Mouse (Mus musculus) granulocyte monocyte progenitor cell, adult 5-6 weeks (primary cell): ENCODE data around the gene Isyna1. TPM values are rescaled to one million over a fixed set of nuclear protein-coding genes. Genes with fewer than 3 reads are reported as not detected.
A peak's percentile ranks its signal among the peaks of the same experiment; 100 is the strongest.

ENCODE experiments used
- ATAC-seq: replicated peaks from 2 replicates; pipeline ENCODE4 v1.8.0; 2016; ENCODE audit warnings: mild to moderate bottlenecking, moderate TSS enrichment, inconsistent platforms; ENCODE audit not compliant: poor library complexity, severe bottlenecking
- total RNA-seq, 2 experiments: library from RNA; stranded (forward) in 1 of 2; stranded (reverse) in 1 of 2; fragments of 200-712, 200-1000 nt in 1 of 2; fragments of >200 nt in 1 of 2; fragmentation: Nextera tagmentation in 1 of 2; gene quantifications; 2 replicates each; pipeline ENCODE4 v1.2.3; 2014 to 2017

Isyna1 gene
- total RNA-seq, 2 experiments from 2014 or later: 30.8 to 38.6 TPM

GRCm38 (mm10) chr8:70615894-70616293 is 21.7 kb downstream of the Isyna1 start, which contains the start of gene Lrrc25:
Gene Lrrc25, plus strand, starts transcription at chr8:70616155.
- ATAC-seq: peak; percentile 26

GRCm38 (mm10) chr8:70616645-70617044 is 22.5 kb downstream of the Isyna1 start:
- ATAC-seq: peak; percentile 52

GRCm38 (mm10) chr8:70617985-70618384 is 23.8 kb downstream of the Isyna1 start:
- ATAC-seq: no peak

GRCm38 (mm10) chr8:70618888-70619334 is 24.7 kb downstream of the Isyna1 start:
- ATAC-seq: peak; percentile 85

GRCm38 (mm10) chr8:70622220-70622619 is 28.0 kb downstream of the Isyna1 start:
- no peak for ATAC-seq

- peak; percentile 45; the same call in 1 of the 2 replicates for ATAC-seq
These were observed 30.9 kb downstream of the Isyna1 start for GRCm38 (mm10) chr8:70625104-70625503.

- no peak for ATAC-seq
These were observed 32.9 kb downstream of the Isyna1 start for GRCm38 (mm10) chr8:70627041-70627440.

- ATAC-seq: no peak
These were observed 34.9 kb downstream of the Isyna1 start for GRCm38 (mm10) chr8:70628986-70629490.

GRCm38 (mm10) chr8:70629574-70630531 is 35.7 kb downstream of the Isyna1 start:
- ATAC-seq: peak; percentile 73

GRCm38 (mm10) chr8:70630532-70631381 is 36.6 kb downstream of the Isyna1 start:
- peak; percentile 50 for ATAC-seq

- no peak for ATAC-seq
These were observed 37.3 kb downstream of the Isyna1 start for GRCm38 (mm10) chr8:70631436-70631835.

- no peak for ATAC-seq
These were observed 38.2 kb downstream of the Isyna1 start, which contains the start of gene Gdf15 for GRCm38 (mm10) chr8:70632346-70632892. Gene Gdf15, minus strand, starts transcription at chr8:70632456.

- ATAC-seq: peak; percentile 31
These were observed 39.9 kb downstream of the Isyna1 start for GRCm38 (mm10) chr8:70634066-70634465.

- peak; percentile 53 for ATAC-seq
These were observed 41.4 kb downstream of the Isyna1 start for GRCm38 (mm10) chr8:70635527-70635926.

GRCm38 (mm10) chr8:70636838-70637237 is 42.7 kb downstream of the Isyna1 start:
- ATAC-seq: no peak

GRCm38 (mm10) chr8:70638752-70639151 is 44.6 kb downstream of the Isyna1 start:
- no peak for ATAC-seq

GRCm38 (mm10) chr8:70643019-70643418 is 48.8 kb downstream of the Isyna1 start:
- ATAC-seq: no peak

- peak; percentile 43; the same call in 1 of the 2 replicates for ATAC-seq
These were observed 49.9 kb downstream of the Isyna1 start for GRCm38 (mm10) chr8:70644065-70644464.

- ATAC-seq: peak; percentile 36
These were observed 51.5 kb downstream of the Isyna1 start for GRCm38 (mm10) chr8:70645501-70646224.
